In the genomic region with DNA sequence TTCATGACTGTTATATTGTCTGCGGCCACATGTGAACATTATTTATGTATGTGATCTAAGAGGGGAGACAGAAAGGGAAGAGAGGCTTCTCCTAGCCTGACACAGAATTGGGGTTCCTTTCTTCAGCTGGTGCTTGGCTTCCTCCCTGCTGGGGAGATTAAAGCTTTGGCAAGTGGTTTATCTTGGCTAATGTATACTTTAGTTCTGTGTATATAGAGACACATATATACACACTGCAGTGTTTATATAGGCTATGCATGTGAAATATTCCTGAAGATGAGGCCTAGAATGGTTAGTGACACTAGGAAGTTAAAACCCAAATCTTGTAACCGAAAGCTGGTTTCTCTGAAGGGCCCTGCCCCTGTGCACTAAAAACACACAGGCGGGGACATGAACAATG, we compare ENCODE assay signal across 19 mouse cellular contexts.
"Had no signal": no experiment of that assay in that cellular context is flagged by ENCODE, and none has a peak within 500 bp of the region (broad histone marks: within the 10 kb centered on the region; RNA-seq: fewer than 3 reads in every experiment).

No protein-coding gene starts in this region.

- H3K36me3 ChIP-seq: midbrain, embryonic 10.5 days; midbrain, embryonic 12.5 days; neural tube, embryonic 13.5 days; neural tube, embryonic 15.5 days had no signal

- H3K4me2 ChIP-seq: midbrain, embryonic 12.5 days; neural tube, embryonic 13.5 days; neural tube, embryonic 15.5 days had no signal

- H3K27me3 ChIP-seq: midbrain, embryonic 12.5 days; neural tube, embryonic 13.5 days; neural tube, embryonic 15.5 days had no signal

- DNase-seq: lung, adult 18-20 months; lung, postnatal 10 days; lung, postnatal 4 days; midbrain, embryonic 14.5 days; retina, postnatal 1 day; right cerebral cortex, adult 18-20 months; right cerebral cortex, postnatal 25 days; right cerebral cortex, postnatal 4 days; spleen, adult 18-20 months; thymus, adult 2 months; thymus, postnatal 25 days; thymus, postnatal 4 days had no signal

- H3K4me1 ChIP-seq: midbrain, embryonic 10.5 days; midbrain, embryonic 12.5 days; neural tube, embryonic 13.5 days; neural tube, embryonic 15.5 days had no signal

- ATAC-seq: midbrain, embryonic 16.5 days had no signal

- H3K9ac ChIP-seq: liver, embryonic 14.5 days; midbrain, embryonic 12.5 days; neural tube, embryonic 13.5 days; neural tube, embryonic 15.5 days had no signal

- H3K4me3 ChIP-seq: midbrain, embryonic 10.5 days; midbrain, embryonic 12.5 days; myocyte; neural tube, embryonic 13.5 days; neural tube, embryonic 15.5 days had no signal

- H3K27ac ChIP-seq: liver, embryonic 14.5 days; midbrain, embryonic 10.5 days; midbrain, embryonic 12.5 days; neural tube, embryonic 13.5 days; neural tube, embryonic 15.5 days had no signal

- H3K9me3 ChIP-seq: midbrain, embryonic 10.5 days; midbrain, embryonic 12.5 days had no signal
